Mouse (Mus musculus): ENCODE data around the gene Lat. TPM values are rescaled to one million over a fixed set of nuclear protein-coding genes. Genes with fewer than 3 reads are reported as not detected.
"Not testable (repeated sequence)": the region's sequence is repeated elsewhere in the genome, so short reads cannot be mapped to it uniquely, and the experiment has no call there.

The Lat gene
- total and polyA plus RNA-seq, 2 experiments from 2014 or later, result 0.69 TPM; not detected in 1

- peak within 1 kb of the TSS; percentile 27; the same call in 1 of the 2 replicates for H3K27ac ChIP-seq (ENCODE audit: low read depth, low read length)
- H3K4me1 ChIP-seq (ENCODE audit: insufficient read depth, low read length), result no peaks in the 10 kb centered on the region
- H3K9ac ChIP-seq (replicated peaks; ENCODE audit: low read length, poor library complexity, severe bottlenecking), result peak within 1 kb of the TSS; percentile 62
- no peak for TF ChIP-seq CTCF (IDR thresholded peaks at IDR 0.05)
- ATAC-seq (ENCODE audit: low FRiP score) (peak; percentile 100), DNase-seq (ENCODE audit: low spot score) (peak; percentile 100)
- peak within 1 kb of the TSS; percentile 90 for H3K4me3 ChIP-seq (ENCODE audit: low read depth, low read length)
- peak within 1 kb of the TSS; percentile 91 for H3K4me2 ChIP-seq (ENCODE audit: low read depth, low read length, poor library complexity, severe bottlenecking)
- under 1% methylated on average over 58 of the region's 59 CpGs for WGBS
- H3K27me3 ChIP-seq (ENCODE audit: insufficient read depth, low read length), result no peaks in the 10 kb centered on the region
- H3K9me3 ChIP-seq (ENCODE audit: low read length), result no peaks in the 10 kb centered on the region
- no peaks in the 10 kb centered on the region; the same call in 1 of the 2 replicates for H3K36me3 ChIP-seq (ENCODE audit: insufficient read depth, low read length)
Measured at GRCm38 (mm10) chr7:126396298-126397119, 27.1 kb upstream of the Lat start, which contains the start of gene Nfatc2ip. Gene Nfatc2ip (minus strand): TSS chr7:126396737.

- H3K27me3 ChIP-seq (ENCODE audit: insufficient read depth, low read length); H3K4me1 ChIP-seq (ENCODE audit: insufficient read depth, low read length); H3K9me3 ChIP-seq (ENCODE audit: low read length); DNase-seq (ENCODE audit: low spot score); H3K9ac ChIP-seq (replicated peaks; ENCODE audit: low read length, poor library complexity, severe bottlenecking); H3K27ac ChIP-seq (ENCODE audit: low read depth, low read length); ATAC-seq (ENCODE audit: low FRiP score); H3K4me3 ChIP-seq (ENCODE audit: low read depth, low read length); H3K4me2 ChIP-seq (ENCODE audit: low read depth, low read length, poor library complexity, severe bottlenecking): not testable (repeated sequence)
- 93% methylated on average over 7 of the region's 7 CpGs for WGBS
- H3K36me3 ChIP-seq (ENCODE audit: insufficient read depth, low read length), result peaks cover 18% of the 10 kb centered on the region
Measured at GRCm38 (mm10) chr7:126392086-126392884, 22.9 kb upstream of the Lat start.

GRCm38 (mm10) chr7:126388185-126388584, 18.8 kb upstream of the Lat start:
- Histone ChIP-seq H3K27me3 (ENCODE audit: insufficient read depth, low read length) (no peaks in the 10 kb centered on the region), H3K4me2 (ENCODE audit: low read depth, low read length, poor library complexity, severe bottlenecking) (no peak overlapping the region), H3K9ac (replicated peaks; ENCODE audit: low read length, poor library complexity, severe bottlenecking) (no peak overlapping the region), H3K4me3 (ENCODE audit: low read depth, low read length) (no peak overlapping the region), H3K36me3 (ENCODE audit: insufficient read depth, low read length) (peaks cover 26% of the 10 kb centered on the region), H3K4me1 (ENCODE audit: insufficient read depth, low read length) (no peaks in the 10 kb centered on the region), H3K9me3 (ENCODE audit: low read length) (no peaks in the 10 kb centered on the region), H3K27ac (ENCODE audit: low read depth, low read length) (no peak overlapping the region)
- TF ChIP-seq CTCF (IDR thresholded peaks at IDR 0.05), result no peak
- ATAC-seq (ENCODE audit: low FRiP score), result no peak
- 96% methylated on average over 1 of the region's 1 CpGs for WGBS
- DNase-seq (ENCODE audit: low spot score), result no peak

- no peak overlapping the region for H3K27ac ChIP-seq (ENCODE audit: low read depth, low read length)
- H3K4me1 ChIP-seq (ENCODE audit: insufficient read depth, low read length), result no peaks in the 10 kb centered on the region
- H3K9me3 ChIP-seq (ENCODE audit: low read length), result no peaks in the 10 kb centered on the region
- no peak overlapping the region for H3K9ac ChIP-seq (replicated peaks; ENCODE audit: low read length, poor library complexity, severe bottlenecking)
- H3K4me2 ChIP-seq (ENCODE audit: low read depth, low read length, poor library complexity, severe bottlenecking), result no peak overlapping the region
- no peak overlapping the region for H3K4me3 ChIP-seq (ENCODE audit: low read depth, low read length)
- DNase-seq (ENCODE audit: low spot score), result no peak
- no peak for ATAC-seq (ENCODE audit: low FRiP score)
- H3K36me3 ChIP-seq (ENCODE audit: insufficient read depth, low read length), result peaks cover 11% of the 10 kb centered on the region
- H3K27me3 ChIP-seq (ENCODE audit: insufficient read depth, low read length), result no peaks in the 10 kb centered on the region
- 89% methylated on average over 5 of the region's 5 CpGs for WGBS
- no peak for TF ChIP-seq CTCF (IDR thresholded peaks at IDR 0.05)
Measured at GRCm38 (mm10) chr7:126383565-126383964, 14.2 kb upstream of the Lat start.

- ATAC-seq (ENCODE audit: low FRiP score), result peak; percentile 96
- peak within 1 kb of the TSS; percentile 91 for H3K4me3 ChIP-seq (ENCODE audit: low read depth, low read length)
- peak within 1 kb of the TSS; percentile 81 for H3K27ac ChIP-seq (ENCODE audit: low read depth, low read length)
- peak within 1 kb of the TSS; percentile 82 for H3K9ac ChIP-seq (replicated peaks; ENCODE audit: low read length, poor library complexity, severe bottlenecking)
- H3K9me3 ChIP-seq (ENCODE audit: low read length), result no peaks in the 10 kb centered on the region
- no peaks in the 10 kb centered on the region for H3K27me3 ChIP-seq (ENCODE audit: insufficient read depth, low read length)
- peaks cover 8% of the 10 kb centered on the region; the same call in 1 of the 2 replicates for H3K4me1 ChIP-seq (ENCODE audit: insufficient read depth, low read length)
- peaks cover 12% of the 10 kb centered on the region for H3K36me3 ChIP-seq (ENCODE audit: insufficient read depth, low read length)
- DNase-seq (ENCODE audit: low spot score), result peak; percentile 99
- TF ChIP-seq CTCF (IDR thresholded peaks at IDR 0.05), result peak; percentile 91
- WGBS, result under 1% methylated on average over 33 of the region's 33 CpGs
- H3K4me2 ChIP-seq (ENCODE audit: low read depth, low read length, poor library complexity, severe bottlenecking), result peak within 1 kb of the TSS; percentile 96
Measured at GRCm38 (mm10) chr7:126377278-126378158, 8.1 kb upstream of the Lat start, which contains the start of gene Spns1. Gene Spns1 (minus strand): TSS chr7:126377450.
